Mouse (Mus musculus) left cerebral cortex, adult 2 months (tissue): ENCODE data around the gene Mta2. TPM values are rescaled to one million over a fixed set of nuclear protein-coding genes. Genes with fewer than 3 reads are reported as not detected.
A peak's percentile ranks its signal among the peaks of the same experiment; 100 is the strongest.

Source experiments
- DNase-seq, 2 experiments: peaks; one replicate each; pipeline ENCODE4 v3.0.0; 2021 to 2022; ENCODE audit warnings: low spot score in 2 of 2, mixed read lengths in 1 of 2; ENCODE audit errors: extremely low spot score in 1 of 2
- H3K27ac ChIP-seq: fragments of 200-600 bp; 2 replicates; pipeline ENCODE4 v1.8.1; 2022
- H3K4me3 ChIP-seq: fragments of 200-600 bp; 2 replicates; pipeline ENCODE4 v1.8.1; 2022
- CTCF ChIP-seq: fragments of 200-600 bp; IDR thresholded peaks from 2 replicates; pipeline ENCODE4 v1.8.1; 2022; ENCODE audit warnings: antibody characterized with exemption, mild to moderate bottlenecking, moderate library complexity
- intact Hi-C: fragments of 180-260 bp; cut with DNase I; formaldehyde crosslinking; loops from one replicate; pipeline ENCODE4 v1.15.1; 2025
- total RNA-seq, 2 experiments: library from RNA; stranded (reverse); gene quantifications; 2 replicates each; pipeline ENCODE4 v1.2.3; 2021

Gene Mta2
- total RNA-seq, 2 experiments from 2014 or later: 55.5 to 55.6 TPM

DNA sequence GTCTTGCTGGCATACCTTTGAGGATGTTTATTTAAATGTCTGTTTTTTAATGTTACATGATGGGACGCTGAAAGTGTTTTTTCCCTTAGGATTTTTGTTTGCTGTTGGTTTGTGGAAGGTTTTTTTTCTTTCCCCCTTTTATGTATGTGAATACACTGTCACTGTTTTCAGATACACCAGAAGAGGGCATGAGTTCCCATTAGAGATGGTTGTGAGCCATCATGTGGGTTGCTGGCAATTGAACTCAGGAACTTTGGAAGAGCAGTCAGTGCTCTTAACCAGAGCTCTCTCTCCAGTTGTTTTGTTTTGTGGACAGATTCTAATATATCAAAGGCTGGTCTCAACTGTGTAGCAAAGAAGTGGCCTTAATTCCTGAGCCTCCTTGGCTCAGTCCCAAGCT, 33.0 kb downstream of the Mta2 start:
- intact Hi-C loops: loop anchor here (1.0 kb wide), 1 partner anchor 108 kb away; no protein-coding TSS in a partner anchor
- H3K27ac ChIP-seq: no peak overlapping the region
- no peak; the same call in 1 of the 2 replicates for TF ChIP-seq CTCF

DNA sequence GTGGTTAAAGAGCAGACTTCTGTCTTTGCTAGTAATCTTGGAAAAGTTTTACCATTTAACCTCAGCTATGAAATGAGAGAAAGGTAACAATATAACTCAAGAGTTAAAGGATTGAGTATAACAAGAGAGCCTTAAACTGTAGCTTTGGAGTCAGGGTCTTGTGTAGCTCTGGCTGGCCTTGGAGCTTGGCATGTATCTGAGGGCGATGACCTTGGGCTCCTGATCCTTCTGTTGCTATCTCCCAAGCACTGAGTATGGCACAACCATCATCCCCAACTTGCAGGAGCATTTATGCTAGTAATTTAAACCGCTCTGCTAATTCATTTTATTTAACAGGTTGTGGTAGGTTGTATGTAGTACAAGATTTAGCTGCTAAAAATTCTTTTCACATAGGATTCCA, 33.8 kb downstream of the Mta2 start:
- no peak overlapping the region for H3K4me3 ChIP-seq
- H3K27ac ChIP-seq: no peak overlapping the region
- TF ChIP-seq CTCF: no peak
- no peak for DNase-seq
- intact Hi-C loops: loop anchor here (1.0 kb wide), 1 partner anchor 107 kb away; no protein-coding TSS in a partner anchor

More for the DNA sequence above, 33.0 kb downstream of the Mta2 start:
- H3K4me3 ChIP-seq: no peak overlapping the region
- DNase-seq: no peak

DNA sequence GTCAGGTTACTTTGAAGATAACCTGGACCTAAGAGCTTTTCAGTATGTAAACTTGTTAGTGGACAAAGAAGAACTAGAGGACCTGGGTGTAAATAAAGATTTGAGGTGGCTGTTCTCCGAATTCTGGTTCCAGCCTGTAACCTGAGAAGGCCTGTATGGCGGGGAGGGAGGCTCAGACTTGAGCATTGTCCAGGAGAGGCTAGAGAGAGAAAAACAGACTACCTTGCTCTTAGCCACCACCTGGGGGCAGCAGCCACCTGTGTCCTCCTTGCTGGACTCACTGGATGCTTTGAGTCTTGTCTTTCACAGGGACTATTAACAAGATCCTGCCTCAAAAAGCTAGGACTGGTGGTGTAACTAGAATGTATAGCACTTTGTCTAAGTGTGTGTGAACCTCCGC, 34.9 kb downstream of the Mta2 start:
- H3K4me3 ChIP-seq: no peak overlapping the region
- H3K27ac ChIP-seq: no peak overlapping the region
- DNase-seq: no peak
- intact Hi-C loops: loop anchor here (2.0 kb wide), 1 partner anchor 132 kb away; no protein-coding TSS in a partner anchor
- peak; percentile 70 for TF ChIP-seq CTCF

DNA sequence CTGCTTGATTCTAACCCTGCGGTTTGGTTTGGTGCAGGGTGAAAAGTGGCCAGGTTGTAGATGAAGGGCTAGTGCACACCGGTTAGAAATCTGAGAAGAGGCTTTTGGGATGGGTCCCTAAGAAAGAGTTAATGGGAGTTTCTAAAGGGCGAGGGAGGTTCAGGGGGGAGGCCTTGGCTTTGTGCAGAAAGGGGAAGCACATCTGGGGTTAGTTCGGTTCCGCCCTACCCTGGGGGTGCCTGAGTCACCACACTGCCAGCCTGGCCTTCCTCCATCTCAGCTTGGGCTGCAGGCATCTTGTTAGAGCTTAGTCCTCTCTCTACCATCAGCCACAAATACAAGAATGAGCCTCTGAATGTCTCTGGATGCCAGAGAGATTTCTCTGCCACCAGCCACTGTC, 39.1 kb downstream of the Mta2 start:
- no peak overlapping the region for H3K27ac ChIP-seq
- H3K4me3 ChIP-seq: no peak overlapping the region
- no peak for TF ChIP-seq CTCF
- no peak for DNase-seq
- intact Hi-C loops: no loop called here

DNA sequence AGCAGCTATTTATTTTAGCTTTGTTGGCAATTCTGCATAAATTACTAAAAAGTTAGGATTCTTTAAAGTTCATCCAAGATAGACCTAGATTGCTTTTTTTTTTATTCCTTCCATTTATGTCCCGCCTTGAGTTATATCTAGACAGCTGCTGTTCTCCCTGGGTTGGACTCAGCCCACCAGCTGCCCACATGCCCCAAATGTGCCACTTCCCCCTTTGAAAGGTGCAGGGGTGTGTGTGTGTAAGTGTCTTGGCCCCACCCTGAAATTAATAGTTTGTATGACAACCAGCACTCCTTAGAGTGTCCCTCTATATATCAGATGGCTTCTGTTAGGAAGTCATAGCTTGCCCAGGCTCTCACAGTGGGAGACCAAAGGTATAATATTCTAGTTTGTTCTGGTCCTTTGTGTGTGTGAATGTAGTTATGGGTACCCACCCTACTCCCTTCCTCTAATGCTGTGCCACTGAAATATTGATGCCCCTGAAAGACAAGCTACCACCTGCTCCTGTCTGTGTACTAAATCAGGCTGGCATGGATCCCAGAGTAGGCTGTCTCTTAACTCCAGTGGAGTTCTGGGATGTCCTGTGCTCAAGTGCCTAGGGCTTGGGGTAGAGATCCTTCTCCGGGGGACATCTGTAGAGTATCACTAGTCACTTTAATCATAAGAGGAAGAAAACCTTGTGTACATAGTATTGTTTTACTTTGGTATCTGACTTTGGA, 39.9 kb downstream of the Mta2 start:
- no peak for DNase-seq
- intact Hi-C loops: no loop called here
- H3K27ac ChIP-seq: no peak overlapping the region
- H3K4me3 ChIP-seq: no peak overlapping the region
- no peak for TF ChIP-seq CTCF

DNA sequence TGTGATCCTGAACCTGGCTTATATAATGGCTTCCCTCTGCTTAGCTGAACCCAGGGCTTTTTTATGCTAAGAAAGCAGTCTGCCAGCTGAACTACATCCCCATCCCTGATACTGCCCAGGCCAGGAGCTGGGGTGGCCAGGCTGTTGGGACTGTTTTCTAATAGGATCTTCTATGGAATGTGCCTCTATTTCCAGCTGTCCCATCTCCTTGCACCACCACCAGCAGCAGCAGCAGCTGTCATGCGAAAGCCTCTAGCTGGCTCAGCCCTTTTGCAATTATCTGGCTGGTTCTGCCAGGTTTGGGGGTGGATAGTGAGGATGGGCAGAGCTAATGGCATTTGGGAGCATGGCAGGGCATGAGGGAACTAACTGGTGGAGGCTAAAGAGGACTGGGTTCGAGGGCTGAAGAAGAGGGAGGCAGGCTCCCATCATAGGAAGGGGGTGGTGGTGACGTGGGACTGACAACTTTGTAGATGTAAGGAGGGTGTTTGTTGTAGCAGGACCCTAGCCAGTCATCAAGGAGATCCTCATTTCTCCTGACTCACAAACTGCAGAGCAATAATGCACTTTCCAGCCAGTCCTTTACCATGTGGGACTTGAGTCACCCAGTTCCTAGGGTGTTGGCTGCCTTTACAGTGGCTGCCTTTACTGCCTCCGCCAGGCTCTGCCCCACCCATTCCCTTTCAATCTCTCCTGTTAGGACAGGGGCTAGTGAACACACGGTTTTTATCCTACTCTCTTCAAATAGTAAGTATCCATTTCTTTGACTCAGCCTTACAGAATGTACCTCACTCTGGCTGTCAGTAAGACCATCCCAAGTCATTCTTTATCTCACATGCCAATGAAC, 40.9 kb downstream of the Mta2 start:
- Histone ChIP-seq H3K4me3 (no peak overlapping the region), H3K27ac (no peak overlapping the region)
- DNase-seq: no peak
- intact Hi-C loops: no loop called here
- no peak for TF ChIP-seq CTCF

DNA sequence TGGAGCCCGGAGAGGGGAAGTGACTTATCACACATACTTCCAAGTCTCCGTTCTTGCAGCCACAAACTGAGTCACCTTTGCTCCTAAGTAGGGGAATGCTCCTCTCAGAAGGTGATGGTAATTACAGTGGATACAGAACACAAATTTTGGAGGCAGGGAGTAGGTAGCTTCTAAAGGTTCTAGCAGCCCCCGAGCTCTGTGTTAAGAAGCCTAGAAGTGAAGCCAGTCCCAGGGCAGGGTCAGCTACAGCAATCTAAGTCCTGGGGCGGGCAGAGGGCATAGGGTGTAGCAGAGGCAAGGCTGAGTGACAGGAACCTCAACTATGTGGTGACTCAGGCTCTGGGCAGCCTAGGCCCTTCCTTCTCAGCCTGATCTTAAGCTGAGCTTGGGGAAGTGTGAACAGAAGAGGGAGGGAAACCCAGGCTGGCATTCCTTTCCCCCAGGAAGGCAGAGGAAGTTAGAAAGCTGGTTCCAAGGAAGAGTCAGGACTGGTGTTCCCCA, 41.5 kb downstream of the Mta2 start:
- intact Hi-C loops: no loop called here
- no peak for TF ChIP-seq CTCF
- no peak overlapping the region for H3K4me3 ChIP-seq
- no peak overlapping the region for H3K27ac ChIP-seq
- no peak for DNase-seq

DNA sequence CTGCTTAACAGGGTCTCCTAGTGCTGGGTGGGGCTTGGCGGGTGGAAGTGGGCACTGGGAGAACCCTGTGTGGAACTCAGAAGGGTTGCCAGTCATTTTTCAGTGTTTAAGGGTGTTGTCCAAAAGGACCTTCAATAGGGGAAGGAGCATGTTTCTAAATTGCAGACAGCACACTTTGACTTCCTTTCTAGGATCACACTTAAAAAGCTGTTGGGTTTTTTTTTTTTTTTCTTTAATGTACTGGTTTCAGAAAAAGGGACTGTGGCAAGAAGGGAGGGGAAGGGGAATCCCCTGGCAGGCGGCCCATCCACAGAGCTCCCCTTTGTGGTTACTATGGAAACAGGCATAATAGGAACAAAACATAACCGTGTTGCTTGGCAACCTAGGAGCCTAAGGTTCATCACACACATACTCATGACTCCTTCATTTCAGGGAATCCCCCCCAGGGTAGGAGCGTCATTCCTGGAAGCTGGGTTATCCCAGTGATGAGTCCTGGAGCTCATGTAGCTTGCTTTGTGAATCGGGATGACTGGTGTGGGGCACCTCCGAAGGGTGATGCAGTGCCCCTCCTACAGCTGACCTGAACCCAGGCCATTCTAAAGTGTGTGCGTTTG, 42.7 kb downstream of the Mta2 start:
- no peak for DNase-seq
- Histone ChIP-seq H3K27ac (no peak overlapping the region), H3K4me3 (no peak overlapping the region)
- intact Hi-C loops: no loop called here
- TF ChIP-seq CTCF: no peak

DNA sequence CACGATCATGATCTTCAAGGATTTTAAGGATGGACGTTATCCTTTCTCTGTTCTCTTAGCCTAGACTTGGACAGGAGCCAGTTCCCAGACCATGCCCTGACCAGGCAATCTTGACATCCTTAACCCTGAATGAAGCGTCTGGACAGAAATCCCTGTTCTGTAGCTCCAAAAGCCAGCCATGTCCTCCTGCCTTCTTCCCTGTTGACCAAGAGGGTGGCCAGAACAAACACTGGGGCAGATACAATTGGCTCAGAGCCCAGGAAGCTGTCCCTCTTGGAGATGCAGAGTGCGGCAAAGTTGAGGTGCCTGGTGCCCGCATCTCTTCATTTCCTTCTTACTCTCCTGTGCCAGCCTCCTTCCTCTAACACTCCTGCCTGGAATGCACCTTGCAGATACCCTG, 44.2 kb downstream of the Mta2 start:
- intact Hi-C loops: no loop called here
- Histone ChIP-seq H3K4me3 (no peak overlapping the region), H3K27ac (no peak overlapping the region)
- TF ChIP-seq CTCF: no peak
- no peak for DNase-seq

DNA sequence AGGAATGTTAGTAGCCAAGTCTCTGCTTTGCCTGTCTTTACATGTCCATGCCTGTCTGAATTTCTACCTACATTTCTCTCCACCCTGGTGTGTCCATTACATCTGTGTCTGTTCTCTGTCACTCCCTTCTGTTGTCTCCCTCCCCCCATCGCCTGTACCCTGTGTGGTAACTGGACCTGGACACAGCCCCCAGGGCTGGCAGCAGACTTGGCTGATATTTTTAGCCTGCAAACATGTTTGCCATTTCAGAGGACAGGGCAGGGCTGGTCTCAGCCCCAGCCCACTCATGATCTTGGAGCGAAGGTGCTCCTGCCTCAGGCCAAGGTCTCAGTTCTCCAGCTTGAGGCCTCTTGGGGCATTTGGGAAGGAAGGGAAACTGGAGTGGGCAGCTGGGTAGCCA, 46.1 kb downstream of the Mta2 start:
- no peak overlapping the region for H3K4me3 ChIP-seq
- intact Hi-C loops: no loop called here
- TF ChIP-seq CTCF: no peak
- DNase-seq: no peak
- no peak overlapping the region for H3K27ac ChIP-seq

DNA sequence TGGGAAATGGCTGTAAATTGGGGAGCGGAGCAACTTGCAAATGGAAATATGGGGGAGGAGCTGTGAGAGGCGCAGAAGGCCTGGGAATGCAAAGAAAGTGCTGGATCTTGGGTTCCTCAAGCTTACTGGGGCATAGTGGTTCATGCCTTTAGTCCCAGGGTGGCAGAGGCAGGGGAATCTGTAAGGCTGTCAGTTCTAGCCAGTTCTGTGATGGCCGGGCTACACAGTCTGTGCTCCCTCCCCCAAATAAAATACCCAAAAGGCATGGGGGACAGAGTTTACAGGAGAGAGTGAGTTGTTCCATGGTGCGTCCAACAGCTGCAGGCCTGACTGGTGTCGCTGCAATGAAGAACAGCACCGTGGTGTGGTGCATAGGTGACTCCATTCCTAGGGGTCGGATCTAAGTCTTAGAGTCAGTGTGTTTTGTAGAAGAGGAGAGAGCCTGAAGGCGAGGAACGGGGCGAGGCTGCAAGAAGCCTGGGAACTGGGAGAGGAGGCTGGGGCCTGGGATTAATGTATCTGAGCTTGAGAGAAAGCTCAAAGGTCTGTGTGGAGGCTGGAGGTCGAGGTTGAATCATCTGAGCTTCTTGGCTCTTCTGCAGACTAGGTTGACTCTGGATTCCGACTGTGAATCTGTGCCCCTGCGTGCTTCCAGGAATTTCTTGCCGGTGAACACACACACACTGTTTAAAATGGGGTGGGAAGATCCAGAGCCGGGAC, 46.8 kb downstream of the Mta2 start:
- TF ChIP-seq CTCF: no peak
- H3K27ac ChIP-seq: no peak overlapping the region; the same call in 1 of the 2 replicates
- DNase-seq: no peak
- intact Hi-C loops: no loop called here
- peak overlapping the region; percentile 57 for H3K4me3 ChIP-seq
